Comparison of ENCODE assay signal across 9 mouse cellular contexts in the genomic region with DNA sequence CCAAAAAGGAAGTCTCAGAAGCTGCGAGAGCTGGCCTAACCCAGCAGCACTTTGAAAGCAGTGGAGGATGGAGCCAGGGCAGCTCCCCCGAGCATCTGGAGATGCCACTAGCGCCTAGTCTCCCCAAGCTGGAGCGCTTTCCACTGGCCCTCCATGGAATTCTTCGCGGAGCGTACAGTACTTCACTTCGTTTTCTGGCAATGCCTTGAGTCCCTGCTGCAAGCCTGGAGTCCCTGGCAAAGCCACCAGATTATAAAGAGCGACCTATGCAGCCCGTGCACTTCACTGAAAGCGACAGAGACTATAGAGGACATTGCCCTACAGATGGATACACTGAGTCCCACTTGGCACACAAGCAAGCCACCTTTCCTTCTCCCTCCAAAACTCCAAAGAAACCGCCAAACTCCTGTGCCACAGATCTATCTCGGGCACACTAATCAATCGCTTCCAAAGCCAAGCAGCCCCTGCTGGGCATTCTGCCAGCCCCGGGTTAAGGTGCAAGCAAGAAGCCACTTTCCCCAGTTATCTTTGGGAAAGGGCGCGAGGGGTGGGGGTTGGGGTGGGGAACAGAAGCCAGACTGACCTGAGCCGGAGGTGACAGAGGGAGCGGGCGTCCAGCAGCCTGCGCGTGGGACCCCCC. TPM values are rescaled to one million over a fixed set of nuclear protein-coding genes. Genes with fewer than 3 reads are reported as not detected.
A peak's percentile ranks its signal among the peaks of the same experiment; 100 is the strongest.
DNase-seq lines count a peak whose midpoint lies in the region; ATAC-seq and TF ChIP-seq lines count a peak whose summit lies in the region.
"Had no signal": no experiment of that assay in that cellular context is flagged by ENCODE, and none has a peak within 500 bp of the region (broad histone marks: within the 10 kb centered on the region; RNA-seq: fewer than 3 reads in every experiment).

No protein-coding gene starts in this region.

- peaks cover 5% of the 10 kb centered on the region for H3K9me3 ChIP-seq in E14TG2a.4 (ENCODE audit: low read length)
- no peaks in the 10 kb centered on the region for H3K9me3 ChIP-seq in embryonic facial prominence, embryonic 14.5 days (ENCODE audit: control insufficient read depth, low read length)
- H3K9me3 ChIP-seq in hindbrain, postnatal 0 days (ENCODE audit: low read length): no peaks in the 10 kb centered on the region
- no peaks in the 10 kb centered on the region for H3K9me3 ChIP-seq in stomach, embryonic 15.5 days

- peak overlapping the region; percentile 93 for H3K27ac ChIP-seq in embryonic facial prominence, embryonic 14.5 days (replicated peaks; ENCODE audit: low read depth, low read length)
- 0 out of 2 replicates have a peak overlapping the region, but pooled peaks have one; percentile 17 for H3K27ac ChIP-seq in hindbrain, postnatal 0 days
- H3K27ac ChIP-seq in stomach, embryonic 15.5 days: peak overlapping the region; percentile 86

- peak; percentile 26 for DNase-seq in gastrocnemius, postnatal 25 days
- DNase-seq in gastrocnemius, adult 8-10 months (ENCODE audit: low spot score in 2 of 2): no peak
- DNase-seq in embryonic facial prominence, embryonic 14.5 days (ENCODE audit: low spot score): peak; percentile 47
- peak; percentile 53 for DNase-seq in hindbrain, postnatal 0 days (ENCODE audit: low spot score)
- DNase-seq in lung, postnatal 10 days: peak; percentile 32
- no peak for DNase-seq in T-cell, adult 2 months (ENCODE audit: low spot score)

- WGBS in embryonic facial prominence, embryonic 14.5 days: under 1% methylated on average over 22 of the region's 22 CpGs
- 3% methylated on average over 22 of the region's 22 CpGs for WGBS in hindbrain, postnatal 0 days
- WGBS in stomach, embryonic 15.5 days: 2% methylated on average over 22 of the region's 22 CpGs

- H3K4me1 ChIP-seq in E14TG2a.4 (replicated peaks; ENCODE audit: low read depth, low read length): peaks cover 42% of the 10 kb centered on the region
- H3K4me1 ChIP-seq in embryonic facial prominence, embryonic 14.5 days (ENCODE audit: control insufficient read depth, insufficient read depth, low read length): peaks cover 23% of the 10 kb centered on the region
- H3K4me1 ChIP-seq in hindbrain, postnatal 0 days (ENCODE audit: insufficient read depth, low read length): peaks cover 14% of the 10 kb centered on the region
- H3K4me1 ChIP-seq in stomach, embryonic 15.5 days: peaks cover 25% of the 10 kb centered on the region

- no peak for TF ChIP-seq CTCF in E14TG2a.4 (conservative IDR thresholded peaks at IDR 0.05; ENCODE audit: low read length)
- no peak; the same call in 1 of the 2 replicates for TF ChIP-seq CTCF in hindbrain, postnatal 0 days (IDR thresholded peaks at IDR 0.05; ENCODE audit: low read depth)

- ATAC-seq in embryonic facial prominence, embryonic 14.5 days (ENCODE audit: low read depth): 0 out of 2 replicates have a peak, but pooled peaks have one; percentile 0
- ATAC-seq in hindbrain, postnatal 0 days: 0 out of 2 replicates have a peak, but pooled peaks have one; percentile 0
- 0 out of 2 replicates have a peak, but pooled peaks have one; percentile 2 for ATAC-seq in stomach, embryonic 15.5 days (ENCODE audit: insufficient read depth, low FRiP score, low read depth)

- H3K36me3 ChIP-seq in E14TG2a.4 (ENCODE audit: insufficient read depth, low read length): no peaks in the 10 kb centered on the region
- no peaks in the 10 kb centered on the region for H3K36me3 ChIP-seq in embryonic facial prominence, embryonic 14.5 days (ENCODE audit: control insufficient read depth, insufficient read depth, low read length)
- H3K36me3 ChIP-seq in hindbrain, postnatal 0 days (ENCODE audit: insufficient read depth, low read length): no peaks in the 10 kb centered on the region
- no peaks in the 10 kb centered on the region for H3K36me3 ChIP-seq in stomach, embryonic 15.5 days

- H3K9ac ChIP-seq in embryonic facial prominence, embryonic 14.5 days (ENCODE audit: low read depth, low read length): peak overlapping the region; percentile 86
- peak overlapping the region; percentile 43 for H3K9ac ChIP-seq in hindbrain, postnatal 0 days (replicated peaks; ENCODE audit: low read length)
- H3K9ac ChIP-seq in stomach, embryonic 15.5 days: peak overlapping the region; percentile 45

- peaks cover 69% of the 10 kb centered on the region for H3K27me3 ChIP-seq in E14TG2a.4 (ENCODE audit: insufficient read depth, low read length)
- peaks cover 10% of the 10 kb centered on the region; the same call in 1 of the 2 replicates for H3K27me3 ChIP-seq in embryonic facial prominence, embryonic 14.5 days (replicated peaks; ENCODE audit: control insufficient read depth, insufficient read depth, low read length)
- peaks cover 8% of the 10 kb centered on the region; the same call in 1 of the 2 replicates for H3K27me3 ChIP-seq in hindbrain, postnatal 0 days (ENCODE audit: insufficient read depth, low read length)
- no peaks in the 10 kb centered on the region for H3K27me3 ChIP-seq in stomach, embryonic 15.5 days (replicated peaks)

- peak overlapping the region; percentile 69 for H3K4me2 ChIP-seq in embryonic facial prominence, embryonic 14.5 days (ENCODE audit: low read depth, low read length)
- peak overlapping the region; percentile 86 for H3K4me2 ChIP-seq in hindbrain, postnatal 0 days (ENCODE audit: low read depth, low read length)
- H3K4me2 ChIP-seq in stomach, embryonic 15.5 days: peak overlapping the region; percentile 78

- peak overlapping the region; percentile 73 for H3K4me3 ChIP-seq in E14TG2a.4 (replicated peaks; ENCODE audit: low read length)
- H3K4me3 ChIP-seq in embryonic facial prominence, embryonic 14.5 days (ENCODE audit: low read depth, low read length): peak overlapping the region; percentile 56
- H3K4me3 ChIP-seq in hindbrain, postnatal 0 days (ENCODE audit: low read length): peak overlapping the region; percentile 48
- H3K4me3 ChIP-seq in stomach, embryonic 15.5 days (replicated peaks): peak overlapping the region; percentile 59

RNA-seq across cellular contexts. Expression of a gene that starts 0.7 kb away (rescaled TPM):
- total RNA-seq in gastrocnemius, postnatal 25 days (2021): 10 to 100 TPM in 1 of 2 experiments, 1 to 10 TPM in 1; 8.8 to 20.8 TPM
- 1 to 10 TPM; 2.3 to 6.2 (median 4.3) TPM for total RNA-seq in gastrocnemius, adult 8-10 months (2022)
- polyA plus RNA-seq in embryonic facial prominence, embryonic 14.5 days (2014; fragmentation: Nextera tagmentation; extraction: Ambion mirVana): 285 and 301 TPM in 2 replicates
- 17.0 and 18.2 TPM in 2 replicates for total RNA-seq in hindbrain, postnatal 0 days (2014; rRNA removed)
- 5.9 and 6.9 TPM in 2 replicates for polyA plus RNA-seq in hindbrain, postnatal 0 days (2015; fragmentation: Nextera tagmentation; extraction: Ambion mirVana)
- 39.8 and 41.8 TPM in 2 replicates for polyA plus RNA-seq in stomach, embryonic 15.5 days (2015; fragmentation: Nextera tagmentation; extraction: Ambion mirVana)
- total RNA-seq: MEL had no signal

RNA-seq across cellular contexts. Expression of a gene that starts 41.7 kb away (rescaled TPM):
- 100 to 1,000 TPM; 398 to 435 TPM for total RNA-seq in gastrocnemius, postnatal 25 days (2021)
- 100 to 1,000 TPM; 335 to 396 (median 388) TPM for total RNA-seq in gastrocnemius, adult 8-10 months (2022)
- polyA plus RNA-seq in embryonic facial prominence, embryonic 14.5 days (2014; fragmentation: Nextera tagmentation; extraction: Ambion mirVana): 644 and 755 TPM in 2 replicates
- total RNA-seq in hindbrain, postnatal 0 days (2014; rRNA removed): 376 and 422 TPM in 2 replicates
- polyA plus RNA-seq in hindbrain, postnatal 0 days (2015; fragmentation: Nextera tagmentation; extraction: Ambion mirVana): 1,132 and 1,136 TPM in 2 replicates
- 730 and 796 TPM in 2 replicates for polyA plus RNA-seq in stomach, embryonic 15.5 days (2015; fragmentation: Nextera tagmentation; extraction: Ambion mirVana)

Comparison
In these comparisons a context has a peak if more than half of its experiments do, and no peak if none do; other contexts are left out.
1. DNase-seq: peak in gastrocnemius, postnatal 25 days (single experiment), embryonic facial prominence, embryonic 14.5 days (single experiment), hindbrain, postnatal 0 days (single experiment) and lung, postnatal 10 days (single experiment); none in gastrocnemius, adult 8-10 months (0 of 2) and T-cell, adult 2 months (single experiment).
2. H3K27ac ChIP-seq: peak in every context shown above with its lines; median percentile 93 in embryonic facial prominence, embryonic 14.5 days; 86 in stomach, embryonic 15.5 days; 17 in hindbrain, postnatal 0 days.
3. Peak in every context shown above with its lines, with median percentiles within 50 percentile points of each other: H3K4me3 ChIP-seq, ATAC-seq, H3K4me2 ChIP-seq and H3K9ac ChIP-seq.